Mouse (Mus musculus): ENCODE results near the gene G0s2. TPM values are rescaled to one million over a fixed set of nuclear protein-coding genes. Genes with fewer than 3 reads are reported as not detected.

The G0s2 gene
- polyA plus RNA-seq, 1 experiment = 31.0 TPM

DNA sequence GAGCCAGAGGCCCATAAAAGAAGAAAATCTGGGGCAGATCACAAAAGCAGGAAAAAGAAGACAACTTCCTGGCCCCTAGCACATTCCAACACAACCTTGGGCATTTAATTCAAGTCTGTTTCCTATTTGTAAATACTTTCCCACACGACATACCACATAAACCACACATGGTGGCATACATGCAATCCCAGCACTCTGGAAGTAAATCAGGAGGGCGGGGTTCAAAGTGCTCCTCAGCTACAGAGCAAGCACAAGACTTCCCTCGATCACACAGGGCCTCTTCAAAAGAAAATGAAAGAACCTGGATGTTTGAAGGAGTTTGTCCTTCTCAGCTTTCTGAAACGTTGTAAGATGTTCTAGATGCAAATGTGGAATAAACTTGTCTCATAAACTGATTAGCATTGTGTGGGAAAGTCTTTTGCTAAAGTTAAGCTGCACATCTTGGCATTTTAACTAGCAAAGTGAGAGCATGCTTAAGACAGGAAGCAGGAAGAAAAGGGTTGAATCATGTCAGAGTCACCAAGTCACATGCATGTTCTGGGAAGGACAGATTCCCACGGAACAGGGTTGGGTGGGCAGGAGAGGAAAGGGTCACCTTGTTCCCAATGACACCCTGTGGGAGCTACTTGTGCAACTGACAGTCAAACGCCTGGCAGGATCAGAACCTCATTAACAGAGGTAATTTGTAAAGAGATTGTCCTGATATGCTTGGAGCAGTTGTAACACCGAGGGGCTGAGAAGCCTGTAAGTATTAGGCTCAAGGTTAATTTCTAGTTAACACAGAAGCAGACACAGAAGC, 46.1 kb downstream of the G0s2 start:
- DNase-seq (ENCODE audit: low read depth, low spot score) = no peak
- 22% methylated on average over 7 of the region's 7 CpGs for WGBS

DNA sequence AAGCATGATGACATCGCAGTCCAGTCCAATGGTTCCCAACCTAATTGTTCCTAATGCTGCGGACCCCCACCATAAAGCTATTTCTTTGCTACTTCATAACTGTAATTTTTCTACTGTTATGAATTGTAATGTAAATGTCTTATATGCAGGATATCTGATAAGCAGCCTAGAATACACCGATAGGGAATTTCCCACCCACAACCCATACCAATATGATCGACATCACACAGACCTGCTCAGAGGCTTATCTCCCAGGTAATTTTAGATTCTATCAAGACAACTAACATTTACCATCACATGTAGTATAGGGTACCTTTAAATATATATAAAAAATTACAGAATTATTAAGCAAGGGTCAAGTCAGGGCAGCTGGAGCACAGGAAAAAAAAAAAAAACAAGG, 46.9 kb downstream of the G0s2 start:
- DNase-seq (ENCODE audit: low read depth, low spot score) = no peak
- WGBS = 86% methylated on average over 4 of the region's 4 CpGs

DNA sequence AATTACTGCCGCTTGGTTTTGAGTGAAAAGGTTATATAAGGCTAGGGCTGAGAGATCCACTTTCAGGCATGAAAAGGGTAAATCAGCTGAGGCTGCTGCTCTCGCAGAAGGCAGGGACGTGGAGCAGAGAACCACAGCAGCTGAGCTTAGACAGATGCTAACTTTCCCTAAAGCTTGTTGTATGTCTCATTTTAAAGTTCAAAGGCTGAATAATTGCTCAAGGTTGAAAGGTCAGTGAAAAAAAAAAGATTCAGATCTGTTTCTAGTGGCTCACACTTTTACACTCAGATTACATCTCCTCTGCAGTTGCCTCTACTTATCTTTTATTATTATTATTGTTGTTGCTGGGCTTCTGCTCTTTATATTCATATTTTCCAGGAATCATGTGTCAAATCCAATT, 47.5 kb downstream of the G0s2 start:
- WGBS = 72% methylated on average over 3 of the region's 3 CpGs
- no peak for DNase-seq (ENCODE audit: low read depth, low spot score)

Other genes starting within 250 kb of the G0s2 start
- 0.06 and 0.07 TPM in 2 replicates for gene Syt14, start 237.4 kb downstream of the G0s2 start, polyA plus RNA-seq (2012; rRNA removed)
- 10.4 and 12.9 TPM in 2 replicates for gene Diexf, start 142.9 kb downstream of the G0s2 start, polyA plus RNA-seq (2012; rRNA removed)
- 108 and 192 TPM in 2 replicates for gene Irf6, start 120.1 kb downstream of the G0s2 start, polyA plus RNA-seq (2012; rRNA removed)
- 5.0 and 6.6 TPM in 2 replicates for gene A130010J15Rik, start 105.2 kb downstream of the G0s2 start, polyA plus RNA-seq (2012; rRNA removed)
- 6.1 and 7.4 TPM in 2 replicates for gene Traf3ip3, start 71.5 kb downstream of the G0s2 start, polyA plus RNA-seq (2012; rRNA removed)
- 14.7 and 16.7 TPM in 2 replicates for gene Lamb3, start 65.5 kb downstream of the G0s2 start, polyA plus RNA-seq (2012; rRNA removed)
- 10.5 and 12.3 TPM in 2 replicates for gene Hsd11b1, start 9.1 kb downstream of the G0s2 start, polyA plus RNA-seq (2012; rRNA removed)
- 0.27 and 0.49 TPM in 2 replicates for gene Camk1g, start 97.1 kb upstream of the G0s2 start, polyA plus RNA-seq (2012; rRNA removed)

Data from large intestine, adult 2 months (tissue).